Mouse (Mus musculus): Measurements from ENCODE around the gene Pdlim7.

Pdlim7 gene

DNA sequence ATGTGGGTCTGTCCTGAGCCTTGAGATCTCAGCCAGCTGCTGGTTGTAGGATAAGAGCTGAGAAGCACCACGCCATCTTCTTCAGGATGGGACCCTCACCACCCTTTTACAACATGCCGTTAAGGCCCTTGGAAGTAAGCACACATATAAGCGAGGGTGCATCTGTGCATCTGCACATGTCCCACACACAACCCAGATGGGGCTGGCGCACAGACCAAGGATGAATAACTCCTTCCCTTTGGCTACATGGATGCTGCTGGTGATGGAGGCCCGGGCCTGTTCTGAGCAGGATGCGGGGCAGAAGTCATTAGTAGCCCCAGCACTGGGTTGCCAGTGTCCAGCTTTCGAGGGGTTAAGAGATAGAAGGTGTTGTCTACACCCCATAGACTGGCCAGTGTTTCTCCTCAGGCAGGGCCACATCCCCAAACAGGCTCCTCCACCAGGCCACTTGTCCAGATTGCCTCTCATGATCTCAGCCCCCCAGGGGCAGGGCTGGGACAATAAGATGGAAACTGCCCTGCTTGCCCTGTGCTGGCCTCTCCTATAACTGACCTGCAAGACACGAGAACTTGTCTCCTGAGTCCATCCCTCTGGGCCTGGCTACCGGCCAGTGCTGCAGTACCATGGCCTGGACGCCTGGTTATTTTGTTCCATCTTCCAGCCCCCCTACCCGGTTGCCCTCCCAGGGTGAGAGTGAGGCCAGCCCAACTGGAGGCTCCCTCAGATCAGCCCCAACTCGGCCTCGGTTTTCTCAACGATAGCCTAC lies 27.3 kb downstream of the Pdlim7 start:
- no peak for DNase-seq (ENCODE audit: low spot score)

DNA sequence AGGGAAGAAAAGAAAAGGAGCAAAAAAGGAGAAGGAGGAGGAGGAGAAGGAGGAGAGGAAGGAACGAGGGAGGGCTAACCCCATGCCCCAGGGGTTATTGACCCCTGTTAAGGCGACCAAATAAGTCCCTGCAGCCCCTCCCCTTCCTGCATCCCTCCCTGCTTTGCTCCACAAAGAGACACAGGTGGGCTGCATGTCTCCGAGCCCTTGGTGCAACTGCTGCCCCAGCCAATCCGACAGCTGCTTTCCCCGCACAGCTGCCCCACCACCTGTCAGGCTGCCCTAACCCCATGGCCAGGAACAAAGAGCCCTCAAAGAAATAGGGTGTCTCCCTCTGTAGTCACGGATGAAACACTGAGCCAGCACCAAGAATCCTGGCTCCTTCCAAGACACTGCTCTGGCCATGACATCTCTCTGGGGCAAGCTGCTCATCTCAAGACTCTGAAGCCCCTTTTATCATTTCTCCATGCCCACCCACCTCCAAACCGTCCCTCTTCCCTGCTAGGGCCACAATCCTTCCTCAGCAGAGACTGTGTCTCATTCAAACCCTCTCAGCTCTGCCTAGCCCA lies 28.9 kb downstream of the Pdlim7 start:
- no peak for DNase-seq (ENCODE audit: low spot score)

DNA sequence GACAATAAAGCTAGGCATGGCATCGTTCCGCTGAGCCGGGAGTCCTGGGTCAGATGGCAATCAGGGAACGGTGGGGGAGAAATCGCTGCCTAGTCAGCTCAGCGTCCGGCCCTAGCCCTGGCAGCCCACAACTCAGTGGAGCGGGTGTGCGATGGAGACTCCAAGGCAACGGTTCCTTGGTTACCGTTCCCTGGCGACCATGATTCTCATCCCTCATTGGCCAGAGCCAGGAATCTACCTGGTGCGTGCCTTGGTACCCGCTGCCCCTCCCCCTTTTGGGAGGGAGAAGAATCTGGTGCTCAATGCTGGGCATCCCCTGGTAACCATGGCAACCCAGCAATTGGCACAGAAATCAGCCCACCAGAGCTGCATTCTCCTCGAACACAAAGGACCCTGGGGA lies 29.9 kb downstream of the Pdlim7 start:
- DNase-seq (ENCODE audit: low spot score) = no peak

DNA sequence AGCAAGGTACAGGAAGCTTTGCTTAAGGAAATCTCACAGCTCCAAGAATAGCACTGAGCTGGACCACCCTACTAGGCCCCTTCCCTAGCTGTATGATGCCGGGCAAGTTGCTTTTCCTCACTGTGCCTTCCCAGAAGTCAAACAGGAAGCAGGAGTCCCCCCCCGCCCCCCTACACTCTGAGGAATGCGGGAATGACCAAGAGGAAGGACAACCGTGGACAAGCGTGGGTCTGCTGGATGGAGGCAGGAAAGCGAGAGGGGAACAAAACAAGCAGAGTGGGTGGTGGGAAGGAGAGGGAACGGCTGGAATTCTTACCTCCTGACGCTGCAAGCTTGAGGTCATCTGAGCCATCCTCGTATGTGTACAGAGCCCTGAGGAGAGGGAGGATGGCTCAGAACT lies 30.4 kb downstream of the Pdlim7 start:
- no peak for DNase-seq (ENCODE audit: low spot score)

DNA sequence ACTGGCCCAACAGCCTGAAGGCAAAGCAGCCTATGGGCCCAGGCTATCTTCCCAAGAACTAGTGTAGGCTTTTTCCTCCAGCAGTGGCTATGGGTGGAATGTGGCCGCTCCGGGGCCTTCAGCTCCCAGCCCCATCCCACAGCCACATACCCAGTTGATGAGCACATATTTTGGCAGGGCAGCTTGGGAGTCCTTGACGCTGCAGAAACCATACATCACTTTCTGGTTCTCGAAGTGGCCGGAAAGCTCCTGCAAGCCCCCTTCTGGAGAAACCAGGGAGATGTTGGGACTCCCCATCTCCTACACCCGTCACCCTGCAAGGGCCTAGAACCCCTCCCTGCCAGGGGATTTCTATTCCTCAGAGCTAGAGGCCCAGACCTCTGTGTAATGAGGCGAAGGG lies 30.9 kb downstream of the Pdlim7 start:
- DNase-seq (ENCODE audit: low spot score) = no peak

DNA sequence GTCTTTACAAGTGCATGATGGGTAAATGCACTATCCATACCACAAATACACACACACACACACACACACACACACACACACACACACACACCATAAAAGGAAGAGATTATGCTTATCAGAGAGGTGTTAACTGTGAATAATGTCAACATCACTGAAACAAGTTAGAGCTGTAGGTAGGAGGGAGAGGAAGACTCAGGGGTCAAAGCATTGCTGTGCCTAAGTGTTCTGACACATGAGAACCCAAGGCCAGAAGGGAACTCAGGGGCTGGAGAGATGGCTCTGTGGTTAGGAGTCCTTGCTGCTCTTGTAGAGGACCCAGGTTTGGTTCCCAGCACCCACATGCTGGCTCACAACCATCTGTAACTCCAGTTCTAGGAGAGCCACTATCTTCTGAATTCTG lies 33.5 kb downstream of the Pdlim7 start:
- no peak for DNase-seq (ENCODE audit: low spot score)

DNA sequence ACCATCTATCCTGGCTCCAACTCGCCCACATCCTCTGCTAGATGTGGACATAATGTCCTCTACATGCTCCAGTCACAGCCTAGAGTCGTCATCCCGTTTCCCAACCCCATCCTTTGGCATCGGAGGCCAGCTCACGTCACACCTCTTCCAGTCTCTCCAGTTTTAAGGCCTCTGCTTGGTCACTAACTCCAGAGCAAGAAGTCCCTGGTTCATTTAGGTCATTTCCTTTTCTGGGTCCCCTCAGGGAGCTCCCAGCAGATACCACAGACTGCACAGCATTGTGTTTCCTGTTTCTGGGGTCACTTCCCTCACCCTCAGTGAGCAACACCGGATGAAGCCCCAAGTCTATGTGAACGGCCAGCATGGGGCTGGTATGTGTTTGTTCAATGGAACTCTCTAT lies 34.5 kb downstream of the Pdlim7 start:
- DNase-seq (ENCODE audit: low spot score) = no peak

DNA sequence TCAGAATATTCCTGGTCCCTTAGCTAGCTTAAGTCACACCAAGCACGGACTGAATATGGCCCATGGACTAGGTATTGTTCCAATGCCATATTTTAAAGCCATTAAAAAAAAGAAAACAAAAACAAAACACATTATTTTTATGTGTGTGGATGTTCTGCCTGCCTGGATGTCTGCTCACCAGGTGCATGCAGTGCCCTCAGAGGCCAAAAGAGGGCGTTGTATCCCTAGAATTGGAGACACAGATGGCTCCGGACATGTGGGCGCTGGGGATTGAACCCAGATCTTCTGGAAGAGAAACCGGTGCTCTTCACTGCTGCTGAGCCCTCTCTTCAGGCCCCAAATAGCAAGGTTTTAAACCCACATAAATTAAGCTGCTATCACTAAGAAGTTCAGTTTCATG lies 35.4 kb downstream of the Pdlim7 start:
- no peak for DNase-seq (ENCODE audit: low spot score)

DNA sequence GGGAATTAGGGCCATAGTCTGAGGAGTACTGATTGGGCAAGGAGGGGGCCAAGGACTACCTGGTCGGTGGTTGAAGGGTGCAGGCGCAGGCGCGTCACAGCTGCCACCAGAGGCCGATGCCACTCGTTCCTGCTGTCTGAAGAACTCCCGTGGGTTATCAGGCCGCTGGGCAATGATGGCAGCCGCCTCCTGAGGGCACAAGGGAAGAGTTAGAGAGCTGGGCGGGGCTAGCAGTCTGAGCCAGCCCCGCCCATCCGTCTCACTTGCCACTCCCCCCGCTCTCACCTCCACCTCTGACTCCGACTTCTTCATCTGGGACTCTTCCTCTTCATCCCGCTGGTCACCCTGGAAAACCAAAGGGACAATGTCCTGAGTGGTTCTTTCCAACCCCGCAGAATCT lies 36.0 kb downstream of the Pdlim7 start:
- DNase-seq (ENCODE audit: low spot score) = no peak

DNA sequence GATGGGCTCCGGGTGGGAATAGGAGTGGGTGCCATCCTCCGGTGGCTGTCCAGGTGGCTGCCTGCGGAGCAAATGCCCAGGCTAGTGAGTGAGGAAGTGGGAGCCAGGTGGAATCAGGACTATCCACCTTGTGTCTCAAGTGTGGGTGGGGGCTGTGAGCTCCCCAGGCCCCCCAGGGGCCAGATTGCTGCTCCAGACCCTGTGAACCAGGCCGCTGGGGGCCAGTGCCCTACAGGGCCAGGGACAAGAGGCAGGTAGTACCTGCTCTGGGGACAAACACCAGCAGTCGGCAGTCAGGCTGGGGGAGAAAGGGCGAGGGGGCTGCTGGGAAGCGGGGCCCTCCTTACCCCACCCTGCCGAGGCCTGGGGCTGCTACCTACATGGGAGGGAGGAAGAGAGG lies 37.2 kb downstream of the Pdlim7 start:
- no peak for DNase-seq (ENCODE audit: low spot score)

DNA sequence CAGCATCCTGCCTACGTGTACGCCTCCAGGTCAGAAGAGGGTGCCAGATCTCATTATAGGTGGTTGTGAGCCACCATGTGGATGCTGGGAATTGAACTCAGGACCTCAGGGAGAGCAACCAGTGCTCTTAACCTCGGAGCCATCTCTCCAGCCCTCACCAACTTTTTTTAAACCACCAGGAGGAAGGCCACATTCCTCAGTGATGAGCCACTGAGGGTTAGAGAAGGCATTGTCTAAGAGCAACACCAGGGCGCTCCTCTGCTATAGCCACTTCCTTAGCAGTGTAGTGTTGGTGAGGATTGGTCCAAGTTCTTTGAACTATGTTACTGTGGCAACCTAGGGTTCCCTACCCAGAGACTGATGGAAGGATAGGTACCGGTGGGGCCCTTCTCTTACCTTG lies 37.7 kb downstream of the Pdlim7 start:
- DNase-seq (ENCODE audit: low spot score) = no peak

DNA sequence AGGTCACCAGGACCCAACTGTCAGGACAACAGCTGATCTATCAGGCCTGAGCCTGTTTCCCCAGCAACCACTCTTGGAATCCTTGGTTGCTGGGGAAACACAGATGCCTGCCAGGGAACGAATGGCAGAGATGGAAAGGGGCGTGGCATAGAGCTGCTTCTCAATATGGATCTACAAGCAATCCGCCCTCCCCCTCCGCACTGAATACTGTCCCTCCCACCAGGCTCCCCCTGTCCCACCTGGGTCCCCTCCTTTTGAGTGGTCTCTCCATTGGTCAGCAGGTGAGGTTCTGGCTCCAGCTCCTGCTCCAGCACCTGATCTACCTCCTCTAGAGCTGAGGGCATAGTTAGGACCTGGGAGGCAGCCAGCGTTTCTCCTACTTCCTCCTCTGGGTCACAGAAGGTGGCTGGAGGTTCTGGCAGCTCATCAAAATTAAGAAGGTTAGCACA lies 38.8 kb downstream of the Pdlim7 start:
- DNase-seq (ENCODE audit: low spot score) = no peak

DNA sequence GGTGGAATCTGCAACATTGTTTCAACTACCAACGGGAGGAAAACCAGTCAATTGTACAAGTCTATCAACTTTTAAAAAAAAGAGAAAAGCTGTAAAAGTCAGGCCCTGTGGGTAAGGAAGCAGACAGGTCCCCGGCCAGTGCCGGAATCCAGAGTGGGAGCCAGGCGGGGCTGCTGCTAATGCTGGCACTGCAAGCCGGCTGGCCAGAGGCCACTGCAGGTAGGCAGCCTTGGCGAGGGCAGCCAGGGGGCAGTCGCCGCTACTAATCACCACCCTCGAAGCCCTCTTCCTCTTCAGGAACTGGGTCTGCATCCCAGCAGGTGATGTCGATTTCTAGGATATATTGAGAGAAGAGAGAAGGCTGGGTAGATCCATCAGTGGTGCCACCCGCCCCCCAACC lies 39.5 kb downstream of the Pdlim7 start:
- DNase-seq (ENCODE audit: low spot score) = no peak

DNA sequence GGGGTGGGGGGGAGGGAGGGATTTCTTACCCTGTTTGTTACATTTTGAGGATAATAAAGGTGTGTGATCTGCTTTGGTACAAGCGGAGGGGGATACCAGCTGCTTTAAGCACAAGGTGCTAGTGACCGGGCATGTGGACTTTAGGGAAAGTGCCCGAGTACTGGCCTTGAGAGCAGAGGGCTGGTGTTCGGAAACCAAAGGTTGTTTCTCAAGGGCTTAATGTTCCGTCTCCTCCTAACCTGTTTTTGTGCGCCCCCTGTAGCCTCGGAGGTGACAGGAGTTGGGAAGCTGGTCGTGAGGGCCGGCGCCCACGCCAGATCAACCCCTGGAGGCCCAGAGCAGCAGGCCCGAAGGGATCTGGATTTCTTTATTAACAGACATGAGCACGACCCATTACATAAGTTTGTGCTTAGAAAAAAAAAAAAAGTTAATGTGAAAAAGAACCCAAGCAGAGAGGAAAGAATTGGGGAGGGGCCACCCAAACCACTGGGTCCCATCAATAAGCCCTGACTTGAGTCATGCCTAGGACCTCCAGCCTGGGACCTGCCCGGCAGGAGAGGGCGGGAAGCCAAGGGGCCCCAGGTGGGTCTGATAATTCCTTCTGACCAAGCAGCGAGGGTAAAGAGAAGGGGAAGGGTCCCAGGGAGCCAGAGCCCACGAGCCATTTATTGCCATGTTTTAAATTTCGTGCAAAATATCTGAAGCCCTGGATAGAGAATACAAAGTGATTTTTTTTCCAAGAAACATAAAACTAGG lies 40.2 kb downstream of the Pdlim7 start:
- DNase-seq (ENCODE audit: low spot score) = no peak

DNA sequence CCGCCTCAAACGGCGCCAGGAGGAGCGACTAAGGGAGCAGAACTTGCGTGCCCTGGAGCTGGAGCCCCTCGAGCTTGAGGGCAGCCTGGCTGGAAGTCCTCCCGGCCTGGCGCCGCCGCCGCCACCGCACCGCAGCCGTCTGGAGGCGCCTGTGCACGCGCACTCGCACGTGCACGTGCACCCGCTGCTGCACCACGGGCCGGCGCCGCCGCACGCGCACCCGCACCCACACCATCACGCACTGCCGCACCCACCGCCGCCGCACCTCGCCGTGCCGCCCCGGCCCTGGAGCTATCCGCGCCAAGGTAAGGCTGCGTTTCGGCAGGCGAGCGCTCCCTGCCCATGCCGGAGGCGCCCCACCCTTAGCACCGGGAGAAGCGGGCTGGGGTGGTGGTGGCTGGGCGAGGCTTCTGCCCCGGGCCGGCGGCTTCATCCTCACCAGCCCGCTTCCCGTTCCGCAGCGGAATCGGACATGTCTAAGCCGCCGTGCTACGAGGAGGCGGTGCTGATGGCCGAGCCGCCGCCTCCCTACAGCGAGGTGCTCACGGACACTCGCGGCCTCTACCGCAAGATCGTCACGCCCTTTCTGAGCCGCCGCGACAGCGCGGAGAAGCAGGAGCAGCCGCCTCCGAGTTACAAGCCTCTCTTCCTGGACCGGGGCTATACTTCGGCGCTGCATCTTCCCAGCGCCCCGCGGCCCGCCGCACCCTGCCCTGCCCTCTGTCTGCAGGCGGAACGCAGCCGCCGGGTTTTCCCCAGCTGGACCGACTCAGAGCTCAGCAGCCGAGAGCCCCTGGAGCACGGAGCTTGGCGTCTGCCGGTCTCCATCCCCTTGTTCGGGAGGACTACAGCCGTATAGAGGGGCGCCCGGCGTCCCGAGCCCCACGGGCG lies 41.1 kb downstream of the Pdlim7 start:
- no peak for DNase-seq (ENCODE audit: low spot score)

DNA sequence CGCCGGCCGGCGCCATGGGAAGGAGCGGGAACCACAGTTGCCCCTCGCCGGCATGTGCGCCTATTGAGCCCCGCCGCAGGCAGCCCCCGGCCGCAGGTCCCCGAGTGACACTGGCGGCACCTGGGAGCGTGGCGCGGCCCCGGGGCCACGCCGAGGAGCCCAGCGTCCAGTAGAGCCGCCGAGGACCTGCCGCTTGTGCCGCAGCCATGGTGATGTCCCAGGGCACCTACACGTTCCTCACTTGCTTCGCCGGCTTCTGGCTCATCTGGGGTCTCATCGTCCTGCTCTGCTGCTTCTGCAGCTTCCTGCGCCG lies 41.7 kb downstream of the Pdlim7 start:
- no peak for DNase-seq (ENCODE audit: low spot score)

DNA sequence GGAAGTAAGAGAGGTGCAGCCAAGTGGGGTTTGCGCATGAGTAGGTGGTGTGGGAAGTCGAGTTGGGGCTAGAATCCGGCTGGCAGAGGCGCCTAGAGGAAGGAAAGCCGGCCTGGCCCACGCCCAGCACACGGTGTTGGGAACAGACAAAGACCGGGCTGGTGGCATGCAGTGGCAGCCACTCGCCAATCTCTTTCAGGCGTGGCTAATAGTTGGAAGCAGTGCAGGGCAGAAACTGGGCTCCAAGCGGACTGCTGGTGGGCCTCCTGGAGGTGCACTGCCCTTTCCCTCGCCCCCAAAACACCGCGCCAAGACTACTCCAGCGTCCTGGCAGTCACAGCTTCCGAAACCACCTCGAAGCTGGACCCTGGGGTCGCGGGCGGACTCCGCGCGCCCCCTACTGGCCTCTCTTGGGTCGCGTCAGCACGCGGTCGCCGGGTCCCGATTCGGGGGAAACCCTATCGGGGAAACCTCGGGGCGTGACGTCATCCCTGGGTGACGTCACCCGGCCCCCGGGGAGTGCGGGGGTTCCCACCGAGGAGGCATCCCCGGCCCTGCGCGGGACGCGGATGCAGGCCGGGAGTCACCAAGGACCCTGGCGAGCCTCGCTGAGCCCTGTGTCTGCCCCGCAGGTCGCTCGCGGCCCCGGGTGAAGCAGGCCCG lies 42.2 kb downstream of the Pdlim7 start:
- DNase-seq (ENCODE audit: low spot score) = peak; percentile 60

DNA sequence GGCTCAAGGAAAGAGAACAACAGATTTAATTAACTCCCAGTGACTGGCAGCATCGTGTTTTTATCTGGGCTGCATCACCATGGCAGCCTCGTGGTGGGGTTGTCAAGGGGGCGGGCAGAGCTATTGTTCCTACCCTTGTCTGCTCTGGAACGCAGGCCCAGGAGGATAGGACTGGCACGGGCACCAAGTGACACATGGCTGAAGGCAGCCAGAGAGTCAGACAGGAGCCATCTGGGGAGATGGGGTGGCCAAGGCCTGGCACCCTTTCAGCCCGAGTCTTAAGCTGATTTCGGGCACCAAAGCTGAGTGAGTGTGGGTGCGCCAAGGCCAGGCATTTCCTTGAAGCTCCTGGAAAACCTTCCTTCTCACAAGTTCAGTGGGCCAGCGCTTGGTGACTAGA lies 43.1 kb downstream of the Pdlim7 start:
- DNase-seq (ENCODE audit: low spot score) = no peak

DNA sequence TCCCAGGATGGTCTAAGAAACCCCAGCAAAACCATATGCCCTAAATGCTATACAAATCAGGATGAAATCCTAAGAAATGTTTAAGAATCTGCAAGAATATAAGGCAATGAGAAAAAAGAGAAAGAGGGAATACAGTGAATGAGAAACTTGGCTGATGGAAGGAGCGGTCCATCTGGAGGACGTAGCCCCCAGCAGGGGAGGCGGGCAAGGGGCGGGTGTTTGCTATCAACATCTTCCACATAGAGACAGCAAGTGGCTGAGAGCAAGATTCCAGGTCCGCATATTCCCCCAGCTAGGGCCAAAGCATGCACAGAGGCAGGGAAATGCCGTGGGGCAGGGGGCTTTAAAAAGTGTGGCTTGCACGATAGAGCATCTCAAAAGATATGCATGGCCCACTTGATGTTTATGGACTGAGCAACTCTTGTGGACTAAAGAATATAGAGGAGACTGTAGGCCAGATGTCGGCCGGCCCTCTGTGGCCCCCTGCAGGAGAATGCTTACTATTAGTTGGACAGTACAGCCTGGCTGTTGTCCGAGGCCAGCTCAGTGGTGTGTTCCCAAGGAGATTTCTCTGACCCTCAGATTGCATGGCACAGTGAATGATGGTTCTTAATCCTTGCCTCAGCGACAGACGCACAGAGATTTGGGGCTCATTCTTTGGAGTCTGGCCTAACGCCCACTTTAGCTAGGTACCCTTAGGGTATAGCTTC lies 44.5 kb downstream of the Pdlim7 start:
- no peak for DNase-seq (ENCODE audit: low spot score)

DNA sequence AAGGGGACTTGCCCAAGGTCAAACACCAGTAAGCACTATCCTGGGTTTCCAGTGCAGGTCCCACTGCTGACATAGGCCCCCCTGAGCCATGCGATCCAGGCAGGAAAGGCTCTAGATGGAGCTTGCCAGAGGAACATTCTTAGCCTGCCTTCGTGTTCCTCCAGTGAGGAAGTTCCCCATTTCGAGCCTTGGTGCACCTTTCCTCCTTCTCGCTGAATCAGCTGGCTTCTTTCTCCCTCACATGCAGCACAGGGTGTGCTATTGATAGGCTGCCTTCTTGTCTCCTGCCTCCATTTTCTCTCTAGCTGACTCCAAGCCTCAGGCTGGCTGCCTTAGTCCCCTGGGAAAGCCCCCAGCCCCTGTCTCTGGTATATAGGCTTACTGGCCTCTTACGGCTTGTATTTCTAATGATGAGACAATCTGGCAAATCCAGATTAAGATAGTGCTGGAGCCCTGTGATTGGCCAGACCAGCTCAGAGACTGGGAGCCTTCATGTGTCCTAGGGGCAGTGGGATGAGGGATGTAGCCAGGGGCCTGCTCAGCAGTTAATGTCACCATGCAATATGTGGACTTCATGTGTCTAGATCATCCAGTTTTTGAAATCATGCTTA lies 47.5 kb downstream of the Pdlim7 start:
- DNase-seq (ENCODE audit: low spot score) = no peak

DNA sequence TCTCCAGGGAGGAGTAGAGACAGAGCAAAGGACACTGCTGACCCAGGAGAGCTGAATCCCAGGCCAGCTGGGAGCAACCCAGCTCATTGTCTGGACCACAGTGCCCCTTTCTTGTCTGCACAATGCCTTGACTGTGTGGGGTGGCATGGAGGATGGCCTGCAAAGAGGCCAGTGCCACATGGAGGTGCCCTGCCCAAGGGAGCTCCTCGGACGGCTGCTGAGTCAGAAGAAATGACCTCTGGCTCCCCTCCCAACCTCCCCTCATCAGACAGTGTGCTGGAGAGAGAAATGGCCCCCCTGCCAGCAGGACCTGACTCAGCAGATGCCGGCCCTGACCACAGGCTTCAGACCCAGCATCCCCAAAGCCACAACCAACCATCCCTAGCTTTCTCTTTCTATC lies 48.3 kb downstream of the Pdlim7 start:
- DNase-seq (ENCODE audit: low spot score) = no peak
